Mouse (Mus musculus) thymus, adult 18-20 months (tissue): Measurements from ENCODE around the gene Cchcr1.
A peak's percentile ranks its signal among the peaks of the same experiment; 100 is the strongest.

Source experiments
- DNase-seq, 2 experiments: peaks; one replicate each; pipeline ENCODE4 v3.0.0; 2022; ENCODE audit warnings: mixed read lengths in 2 of 2

Cchcr1 gene

GRCm38 (mm10) chr17:35515911-35516640, 824 bp upstream of the Cchcr1 start:
- DNase-seq = peak in 1 of 2 experiments; percentile 53

DNA sequence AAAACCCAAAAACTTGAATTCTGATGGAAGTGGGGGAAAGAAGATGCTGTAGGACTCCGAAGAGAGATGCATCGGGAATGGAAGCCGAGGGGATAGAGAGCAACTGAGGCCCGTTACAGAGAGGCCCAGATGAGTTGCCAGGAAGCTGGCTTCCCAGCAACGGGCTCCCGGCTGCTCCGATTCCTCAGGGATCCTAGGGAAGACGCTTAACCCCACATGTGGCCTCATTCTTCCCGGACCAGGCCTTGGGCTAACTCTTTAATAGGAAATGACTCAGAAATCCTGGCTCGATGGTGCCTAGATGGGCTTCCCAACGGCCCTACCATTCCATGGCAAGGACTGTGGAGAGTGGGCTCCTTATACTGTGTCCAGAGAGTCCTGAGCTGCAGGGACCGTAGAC, 626 bp downstream of the Cchcr1 start:
- no peak for DNase-seq

DNA sequence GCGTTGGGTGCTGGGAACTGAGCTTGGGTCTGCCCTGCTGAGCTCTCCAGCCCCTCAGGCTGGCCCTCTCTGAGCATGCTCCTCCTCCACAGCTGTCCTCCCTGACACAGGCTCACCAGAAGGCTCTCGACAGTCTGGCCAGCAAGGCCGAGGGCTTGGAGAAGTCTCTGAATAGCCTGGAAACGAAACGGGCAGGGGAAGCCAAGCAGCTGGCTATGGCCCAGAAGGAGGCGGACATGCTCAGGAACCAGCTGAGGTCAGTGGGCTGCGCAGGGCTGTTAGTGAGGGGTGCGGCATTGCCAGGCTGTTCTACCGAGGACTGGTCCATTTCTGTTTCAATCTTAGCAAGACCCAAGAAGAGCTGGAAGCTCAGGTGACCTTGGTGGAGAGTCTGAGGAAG, 7.5 kb downstream of the Cchcr1 start:
- no peak for DNase-seq

GRCm38 (mm10) chr17:35526644-35527043, 9.7 kb downstream of the Cchcr1 start:
- peak; percentile 47 to 51 for DNase-seq

GRCm38 (mm10) chr17:35532360-35532759, 15.5 kb downstream of the Cchcr1 start:
- DNase-seq = no peak

- no peak for DNase-seq
Measured at GRCm38 (mm10) chr17:35532901-35533300, 16.0 kb downstream of the Cchcr1 start, which contains the start of gene Psors1c2. Gene Psors1c2, plus strand, starts transcription at chr17:35533201.

DNA sequence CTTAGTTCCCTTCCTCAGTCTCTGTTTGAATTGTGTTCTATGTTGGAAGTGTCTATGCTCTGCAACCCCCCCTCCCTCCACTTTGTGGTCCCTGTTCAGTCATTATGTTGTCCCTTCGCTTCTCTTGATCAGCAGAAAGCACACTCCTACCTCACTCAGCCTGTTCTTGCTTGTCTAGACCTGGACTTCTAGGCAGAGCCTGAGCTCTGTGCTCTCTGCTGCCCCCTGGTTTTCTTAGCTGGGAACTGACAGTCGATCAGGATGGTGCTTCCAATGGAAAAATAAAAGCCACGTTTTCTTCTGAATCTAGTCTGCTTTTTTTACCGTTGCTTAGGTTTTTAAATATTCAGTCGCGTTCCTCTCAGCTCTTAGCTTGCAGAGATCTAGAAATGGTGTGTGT, 17.4 kb downstream of the Cchcr1 start:
- peak in 1 of 2 experiments; percentile 45 for DNase-seq

DNA sequence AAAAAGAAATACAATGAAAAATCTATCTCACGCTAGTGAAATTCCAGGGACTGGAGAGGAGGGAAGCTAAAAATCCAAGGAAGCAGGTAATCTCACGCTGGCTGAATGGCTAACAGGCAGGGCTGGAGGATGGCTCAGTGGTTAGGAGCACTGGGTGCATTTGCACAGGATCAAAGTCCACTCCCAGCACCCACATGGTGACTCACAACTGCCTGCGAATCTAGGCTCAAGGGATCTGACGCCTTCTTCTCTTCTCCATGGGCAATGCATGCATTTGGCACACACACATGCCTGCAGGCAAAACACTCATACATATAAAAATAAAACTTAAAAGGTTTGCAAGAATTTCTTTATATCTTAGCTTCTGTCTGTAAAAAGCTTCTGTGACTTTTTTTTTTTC, 20.5 kb downstream of the Cchcr1 start:
- no peak for DNase-seq

- no peak for DNase-seq
Measured at GRCm38 (mm10) chr17:35538476-35538875, 21.6 kb downstream of the Cchcr1 start.

DNA sequence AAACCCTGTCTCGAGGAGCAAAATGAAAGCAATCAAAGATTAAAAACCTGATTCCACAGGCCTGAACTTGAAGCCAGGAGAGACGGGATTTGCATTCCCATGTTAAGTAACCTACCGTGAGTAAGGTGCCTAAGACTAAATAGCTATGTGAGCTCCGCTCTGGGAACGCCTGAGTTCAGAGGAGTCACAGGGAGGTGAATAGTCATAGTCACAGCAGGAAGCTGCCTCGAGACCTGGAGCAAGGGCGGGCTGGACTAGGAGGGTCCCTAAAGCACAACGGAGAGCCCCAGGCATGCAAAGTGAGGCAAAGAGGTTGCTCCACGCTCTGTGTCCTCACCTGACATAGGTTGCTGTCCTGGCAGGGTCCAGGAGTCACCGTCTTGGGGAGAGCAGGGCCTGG, 22.6 kb downstream of the Cchcr1 start:
- no peak for DNase-seq

- DNase-seq = no peak
Measured at GRCm38 (mm10) chr17:35542761-35543411, 26.0 kb downstream of the Cchcr1 start.

DNA sequence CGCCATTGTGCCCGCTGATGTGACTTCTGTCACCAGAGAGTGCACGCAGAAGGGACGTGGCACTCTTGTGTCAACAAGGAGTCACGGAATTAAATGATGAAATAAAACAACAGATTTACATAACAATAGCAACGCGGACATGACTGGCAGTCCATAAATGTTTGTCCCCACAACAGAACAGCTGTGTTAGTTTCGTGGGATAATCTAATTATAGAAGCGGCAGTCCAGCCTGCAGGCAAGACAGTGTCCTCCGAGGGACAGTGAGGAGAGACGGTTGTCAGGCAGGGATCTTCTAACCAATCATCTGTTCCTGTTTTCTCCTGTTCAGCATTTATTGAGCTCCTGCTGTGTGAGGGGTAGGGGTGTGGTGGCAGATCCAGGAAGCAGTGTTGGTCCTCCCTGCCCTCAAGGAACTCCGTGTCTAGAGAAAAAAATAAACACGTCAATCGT, 26.5 kb downstream of the Cchcr1 start:
- DNase-seq = no peak

GRCm38 (mm10) chr17:35544001-35544400, 27.1 kb downstream of the Cchcr1 start:
- no peak for DNase-seq

GRCm38 (mm10) chr17:35544680-35545079, 27.8 kb downstream of the Cchcr1 start:
- DNase-seq = no peak

DNA sequence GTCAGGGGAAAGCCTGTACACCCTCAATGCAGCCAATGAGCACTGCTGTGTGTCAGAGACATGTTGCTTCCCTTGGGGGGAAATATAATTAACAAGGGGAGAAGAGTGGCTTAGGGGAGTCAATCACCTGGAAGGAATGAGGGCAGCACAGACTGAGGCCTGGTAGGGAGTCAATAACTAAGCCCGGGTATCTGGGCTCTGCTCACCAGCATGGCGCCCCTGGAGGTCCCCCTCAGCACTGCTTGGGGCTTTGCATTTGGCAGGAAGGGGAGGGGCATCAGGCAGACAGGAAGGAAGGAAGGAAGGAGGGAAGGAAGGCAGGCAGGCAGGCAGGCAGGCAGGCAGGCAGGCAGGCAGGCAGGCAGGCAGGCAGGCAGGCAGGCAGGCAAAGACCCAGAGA, 30.6 kb downstream of the Cchcr1 start:
- no peak for DNase-seq

GRCm38 (mm10) chr17:35548636-35549035, 31.7 kb downstream of the Cchcr1 start:
- no peak for DNase-seq

DNA sequence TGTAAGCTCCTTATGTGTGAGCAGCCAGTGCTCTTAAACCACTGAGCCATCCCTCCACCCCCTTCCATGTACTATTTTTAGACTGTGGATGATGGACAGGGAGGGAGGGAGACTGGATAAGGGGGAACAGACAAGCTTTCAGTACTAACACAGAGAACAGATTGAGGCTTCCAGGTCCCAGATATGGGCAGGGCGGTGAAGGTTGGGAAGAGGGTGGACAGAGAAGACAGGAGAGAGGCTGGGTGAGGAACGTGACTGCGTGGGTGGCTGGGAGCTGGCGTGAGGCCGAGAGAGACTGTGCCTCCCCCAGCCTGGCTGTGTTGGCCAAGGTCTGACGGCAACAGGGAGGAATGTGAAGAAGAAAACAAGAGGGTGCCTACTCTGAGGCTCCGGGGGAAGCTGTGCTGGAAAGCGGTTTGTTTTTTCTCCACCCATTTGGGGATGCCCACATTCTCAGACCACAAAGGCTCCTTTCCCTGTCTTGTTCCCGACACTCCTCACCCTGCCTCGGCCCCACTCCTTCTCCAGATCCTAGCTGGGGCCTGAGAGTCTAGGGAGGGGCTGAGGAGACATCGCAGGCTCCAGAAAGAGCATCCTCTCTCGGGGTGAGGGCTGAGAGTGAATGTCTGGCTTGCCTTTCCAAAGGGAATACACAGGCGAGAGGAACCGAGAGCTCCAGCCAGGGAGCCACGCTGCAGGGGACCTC, 32.7 kb downstream of the Cchcr1 start:
- DNase-seq = no peak

DNA sequence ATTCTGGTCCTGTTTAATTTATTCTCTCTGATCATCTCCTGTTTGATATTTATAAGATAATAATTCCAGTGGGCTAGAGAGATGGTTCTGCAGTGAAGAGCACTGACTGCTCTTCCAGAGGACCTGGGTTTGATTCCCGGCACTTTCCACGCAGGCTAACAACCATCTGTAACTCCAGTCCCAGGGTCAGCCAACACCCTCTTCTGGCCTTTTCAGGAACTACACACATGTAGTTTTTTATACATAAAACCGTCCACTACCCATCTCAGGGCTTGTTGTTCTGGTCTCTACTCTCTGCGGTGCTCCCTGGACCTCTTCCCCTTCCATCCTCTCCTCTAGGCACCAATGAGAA, 33.2 kb downstream of the Cchcr1 start:
- DNase-seq = no peak

DNA sequence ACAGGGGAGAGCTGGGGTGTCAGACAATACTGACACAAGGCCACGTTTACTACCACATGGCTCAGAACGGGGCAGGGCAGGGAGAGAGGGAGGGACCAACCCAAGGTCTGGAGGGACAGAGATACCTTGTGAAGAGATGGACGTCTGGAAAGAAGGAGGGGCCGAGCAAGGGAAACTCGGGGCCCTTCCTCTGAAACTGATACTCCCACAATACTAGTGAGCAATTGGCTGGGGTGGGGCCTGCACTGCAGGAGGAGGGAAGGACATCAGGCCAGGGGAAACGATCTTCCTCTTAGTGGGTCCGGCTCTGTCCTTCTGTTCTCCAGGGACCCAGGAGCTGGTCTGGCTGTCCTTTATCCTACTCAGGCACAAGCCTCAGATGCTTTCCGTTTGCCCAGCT, 34.0 kb downstream of the Cchcr1 start:
- DNase-seq = no peak

- DNase-seq = no peak
Measured at GRCm38 (mm10) chr17:35551881-35552414, 35.0 kb downstream of the Cchcr1 start, which contains the start of gene Cdsn. Gene Cdsn, plus strand, starts transcription at chr17:35552128.

DNA sequence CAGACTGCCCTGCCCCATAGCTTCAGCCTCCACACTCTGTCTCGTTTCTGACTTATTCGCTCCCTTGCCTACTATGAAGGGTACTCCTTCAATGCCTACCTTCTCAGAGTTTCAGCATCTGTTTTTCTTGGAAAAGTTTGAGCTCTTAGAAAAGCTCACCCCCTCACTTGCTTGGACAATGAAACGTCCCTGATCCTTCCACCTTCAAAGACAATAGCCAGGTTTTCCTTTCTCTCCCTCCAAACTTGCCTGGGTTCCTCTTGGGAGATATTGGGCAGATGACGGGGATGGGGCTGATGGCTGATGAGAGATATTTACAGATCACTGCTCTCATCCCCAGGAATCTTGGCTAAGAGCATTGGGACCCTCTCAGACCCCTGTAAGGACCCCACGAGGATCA, 37.4 kb downstream of the Cchcr1 start:
- DNase-seq = no peak

- DNase-seq = no peak
Measured at GRCm38 (mm10) chr17:35554761-35555397, 38.0 kb downstream of the Cchcr1 start.

- no peak for DNase-seq
Measured at GRCm38 (mm10) chr17:35556186-35556765, 39.4 kb downstream of the Cchcr1 start.
